Mouse (Mus musculus) myocyte (in vitro differentiated cells): ENCODE results near the gene Shprh. TPM values are rescaled to one million over a fixed set of nuclear protein-coding genes. Genes with fewer than 3 reads are reported as not detected.

Experiments
- H3K27me3 ChIP-seq: one replicate; pipeline ENCODE4 v1.6.1; 2011; ENCODE audit not compliant: control insufficient read depth, insufficient read depth, insufficient read length
- H3K36me3 ChIP-seq: one replicate; pipeline ENCODE4 v1.6.1; 2011; ENCODE audit not compliant: control insufficient read depth, insufficient read depth
- H3K4me2 ChIP-seq: one replicate; pipeline ENCODE4 v1.6.1; 2011; ENCODE audit warnings: low read depth, control low read depth
- H3K4me3 ChIP-seq: one replicate; pipeline ENCODE4 v1.5.1; 2011; ENCODE audit warnings: mild to moderate bottlenecking, control low read depth, moderate library complexity
- H3K79me2 ChIP-seq: one replicate; pipeline ENCODE4 v1.6.1; 2011; ENCODE audit not compliant: control insufficient read depth, insufficient read depth
- H3ac ChIP-seq: one replicate; pipeline ENCODE4 v1.6.1; 2011; ENCODE audit not compliant: control insufficient read depth, insufficient read length
- CEBPB ChIP-seq: IDR thresholded peaks from 2 replicates; pipeline ENCODE4 v1.6.1; 2011; ENCODE audit warnings: mild to moderate bottlenecking, moderate library complexity; ENCODE audit not compliant: poor library complexity, insufficient read depth, severe bottlenecking
- E2F4 ChIP-seq: IDR thresholded peaks from one replicate; pipeline ENCODE4 v1.6.1; 2011; ENCODE audit warnings: mild to moderate bottlenecking, control low read depth, moderate library complexity; ENCODE audit not compliant: insufficient read depth
- MAX ChIP-seq: IDR thresholded peaks from one replicate; pipeline ENCODE4 v1.6.1; 2011; ENCODE audit warnings: low read depth, mild to moderate bottlenecking, control low read depth
- MYOD1 ChIP-seq, 3 experiments: IDR thresholded peaks; one replicate each; pipeline ENCODE4 v1.6.1; 2011; ENCODE audit warnings: control low read depth in 2 of 3, low read depth in 2 of 3, mild to moderate bottlenecking in 2 of 3, moderate library complexity in 1 of 3; ENCODE audit not compliant: insufficient read length in 2 of 3, control insufficient read depth in 1 of 3
- MYOG ChIP-seq, 3 experiments: IDR thresholded peaks; one replicate each; pipeline ENCODE4 v1.6.1; 2011; ENCODE audit warnings: control low read depth in 2 of 3, low read depth in 2 of 3, mild to moderate bottlenecking in 2 of 3; ENCODE audit not compliant: insufficient read length in 2 of 3, control insufficient read depth in 1 of 3, insufficient read depth in 1 of 3
- POLR2A ChIP-seq: IDR thresholded peaks from one replicate; pipeline ENCODE4 v1.6.1; 2011; ENCODE audit warnings: low read depth, mild to moderate bottlenecking, control low read depth, moderate library complexity; ENCODE audit not compliant: insufficient read length
- POLR2AphosphoS2 ChIP-seq: IDR thresholded peaks from one replicate; pipeline ENCODE4 v1.6.1; 2011; ENCODE audit warnings: low read depth, control low read depth; ENCODE audit not compliant: insufficient read length
- REST ChIP-seq: IDR thresholded peaks from one replicate; pipeline ENCODE4 v1.6.1; 2011; ENCODE audit warnings: mild to moderate bottlenecking, control low read depth, moderate library complexity; ENCODE audit not compliant: insufficient read depth, insufficient read length
- SRF ChIP-seq: IDR thresholded peaks from one replicate; pipeline ENCODE4 v1.6.1; 2011; ENCODE audit warnings: low read depth; ENCODE audit not compliant: control insufficient read depth, insufficient read length
- TCF12 ChIP-seq: IDR thresholded peaks from one replicate; pipeline ENCODE4 v1.6.1; 2011; ENCODE audit warnings: mild to moderate bottlenecking, control low read depth; ENCODE audit not compliant: poor library complexity, insufficient read depth, severe bottlenecking
- TCF3 ChIP-seq: IDR thresholded peaks from one replicate; pipeline ENCODE4 v1.6.1; 2011; ENCODE audit warnings: low read depth, control low read depth; ENCODE audit not compliant: insufficient read length
- USF1 ChIP-seq: IDR thresholded peaks from one replicate; pipeline ENCODE4 v1.6.1; 2011; ENCODE audit warnings: low read depth, mild to moderate bottlenecking, control low read depth, moderate library complexity
- polyA plus RNA-seq: library from polyadenylated mRNA; unstranded; fragments of >200 nt; fragmentation: generic; extraction: Trizol; gene quantifications from one replicate; pipeline ENCODE4 v1.2.1, GENCODE M21; 2012; ENCODE audit warnings: missing spikeins

Gene Shprh
- polyA plus RNA-seq, 1 experiment: 2.1 TPM

GRCm38 (mm10) chr10:11172519-11172918, 23.3 kb downstream of the Shprh start:
- no peaks in the 10 kb centered on the region for H3K79me2 ChIP-seq
- H3K27me3 ChIP-seq: no peaks in the 10 kb centered on the region
- TF ChIP-seq TCF3 (no peak), MAX (no peak), SRF (no peak), USF1 (no peak), REST (no peak), POLR2A (no peak), POLR2AphosphoS2 (no peak), TCF12 (no peak), CEBPB (no peak), MYOD1 (IDR thresholded peaks at IDR 0.05; ENCODE audit: control insufficient read depth in 1 of 3, insufficient read length in 2 of 3, low read depth in 2 of 3) (no peak), MYOG (IDR thresholded peaks at IDR 0.05; ENCODE audit: control insufficient read depth in 1 of 3, insufficient read depth in 1 of 3, insufficient read length in 2 of 3, low read depth in 2 of 3) (no peak), E2F4 (no peak)
- no peak overlapping the region for H3ac ChIP-seq
- no peak overlapping the region for H3K4me3 ChIP-seq
- H3K36me3 ChIP-seq: peaks cover 29% of the 10 kb centered on the region
- no peak overlapping the region for H3K4me2 ChIP-seq

GRCm38 (mm10) chr10:11175801-11176482, 26.7 kb downstream of the Shprh start:
- Histone ChIP-seq H3K4me2 (no peak overlapping the region), H3K27me3 (no peaks in the 10 kb centered on the region), H3K36me3 (peaks cover 37% of the 10 kb centered on the region), H3ac (no peak overlapping the region), H3K79me2 (no peaks in the 10 kb centered on the region), H3K4me3 (no peak overlapping the region)
- no peak for TF ChIP-seq MYOD1 (IDR thresholded peaks at IDR 0.05; ENCODE audit: control insufficient read depth in 1 of 3, insufficient read length in 2 of 3, low read depth in 2 of 3)
- no peak for TF ChIP-seq CEBPB
- TF ChIP-seq REST: no peak
- TF ChIP-seq MAX: no peak
- no peak for TF ChIP-seq SRF
- TF ChIP-seq POLR2A: no peak
- TF ChIP-seq MYOG (IDR thresholded peaks at IDR 0.05; ENCODE audit: control insufficient read depth in 1 of 3, insufficient read depth in 1 of 3, insufficient read length in 2 of 3, low read depth in 2 of 3): no peak
- no peak for TF ChIP-seq E2F4
- no peak for TF ChIP-seq USF1
- no peak for TF ChIP-seq POLR2AphosphoS2
- no peak for TF ChIP-seq TCF12
- no peak for TF ChIP-seq TCF3

GRCm38 (mm10) chr10:11180077-11180476, 30.9 kb downstream of the Shprh start:
- no peak overlapping the region for H3K4me2 ChIP-seq
- H3K4me3 ChIP-seq: no peak overlapping the region
- H3K79me2 ChIP-seq: no peaks in the 10 kb centered on the region
- H3ac ChIP-seq: no peak overlapping the region
- H3K27me3 ChIP-seq: no peaks in the 10 kb centered on the region
- no peak for TF ChIP-seq POLR2A
- no peak for TF ChIP-seq USF1
- no peak for TF ChIP-seq TCF3
- TF ChIP-seq SRF: no peak
- TF ChIP-seq MYOD1 (IDR thresholded peaks at IDR 0.05; ENCODE audit: control insufficient read depth in 1 of 3, insufficient read length in 2 of 3, low read depth in 2 of 3): no peak
- TF ChIP-seq REST: no peak
- TF ChIP-seq TCF12: no peak
- no peak for TF ChIP-seq MAX
- no peak for TF ChIP-seq POLR2AphosphoS2
- TF ChIP-seq MYOG (IDR thresholded peaks at IDR 0.05; ENCODE audit: control insufficient read depth in 1 of 3, insufficient read depth in 1 of 3, insufficient read length in 2 of 3, low read depth in 2 of 3): no peak
- no peak for TF ChIP-seq E2F4
- no peak for TF ChIP-seq CEBPB
- peaks cover 64% of the 10 kb centered on the region for H3K36me3 ChIP-seq

- Histone ChIP-seq H3K36me3 (peaks cover 25% of the 10 kb centered on the region), H3K79me2 (no peaks in the 10 kb centered on the region), H3K4me2 (peak overlapping the region; percentile 2), H3K27me3 (no peaks in the 10 kb centered on the region), H3K4me3 (no peak overlapping the region), H3ac (no peak overlapping the region)
- TF ChIP-seq TCF12: peak; percentile 73
- TF ChIP-seq E2F4: no peak
- TF ChIP-seq USF1: no peak
- no peak for TF ChIP-seq SRF
- no peak for TF ChIP-seq POLR2AphosphoS2
- peak; percentile 78 to 97 (median 86) for TF ChIP-seq MYOG (IDR thresholded peaks at IDR 0.05; ENCODE audit: control insufficient read depth in 1 of 3, insufficient read depth in 1 of 3, insufficient read length in 2 of 3, low read depth in 2 of 3)
- TF ChIP-seq MYOD1 (IDR thresholded peaks at IDR 0.05; ENCODE audit: control insufficient read depth in 1 of 3, insufficient read length in 2 of 3, low read depth in 2 of 3): peak; percentile 83 to 98 (median 91)
- no peak for TF ChIP-seq POLR2A
- TF ChIP-seq REST: no peak
- TF ChIP-seq TCF3: peak; percentile 47
Observed at GRCm38 (mm10) chr10:11197341-11197740, 48.1 kb downstream of the Shprh start.
